Mouse (Mus musculus) myocyte (in vitro differentiated cells): ENCODE results near the gene Mrpl2. TPM values are rescaled to one million over a fixed set of nuclear protein-coding genes. Genes with fewer than 3 reads are reported as not detected.

ENCODE experiments used
- H3K27me3 ChIP-seq: one replicate; pipeline ENCODE4 v1.6.1; 2011; ENCODE audit not compliant: control insufficient read depth, insufficient read depth, insufficient read length
- H3K36me3 ChIP-seq: one replicate; pipeline ENCODE4 v1.6.1; 2011; ENCODE audit not compliant: control insufficient read depth, insufficient read depth
- H3K4me2 ChIP-seq: one replicate; pipeline ENCODE4 v1.6.1; 2011; ENCODE audit warnings: low read depth, control low read depth
- H3K4me3 ChIP-seq: one replicate; pipeline ENCODE4 v1.5.1; 2011; ENCODE audit warnings: mild to moderate bottlenecking, control low read depth, moderate library complexity
- H3K79me2 ChIP-seq: one replicate; pipeline ENCODE4 v1.6.1; 2011; ENCODE audit not compliant: control insufficient read depth, insufficient read depth
- H3ac ChIP-seq: one replicate; pipeline ENCODE4 v1.6.1; 2011; ENCODE audit not compliant: control insufficient read depth, insufficient read length
- CEBPB ChIP-seq: IDR thresholded peaks from 2 replicates; pipeline ENCODE4 v1.6.1; 2011; ENCODE audit warnings: mild to moderate bottlenecking, moderate library complexity; ENCODE audit not compliant: poor library complexity, insufficient read depth, severe bottlenecking
- E2F4 ChIP-seq: IDR thresholded peaks from one replicate; pipeline ENCODE4 v1.6.1; 2011; ENCODE audit warnings: mild to moderate bottlenecking, control low read depth, moderate library complexity; ENCODE audit not compliant: insufficient read depth
- MAX ChIP-seq: IDR thresholded peaks from one replicate; pipeline ENCODE4 v1.6.1; 2011; ENCODE audit warnings: low read depth, mild to moderate bottlenecking, control low read depth
- MYOD1 ChIP-seq, 3 experiments: IDR thresholded peaks; one replicate each; pipeline ENCODE4 v1.6.1; 2011; ENCODE audit warnings: control low read depth in 2 of 3, low read depth in 2 of 3, mild to moderate bottlenecking in 2 of 3, moderate library complexity in 1 of 3; ENCODE audit not compliant: insufficient read length in 2 of 3, control insufficient read depth in 1 of 3
- MYOG ChIP-seq, 3 experiments: IDR thresholded peaks; one replicate each; pipeline ENCODE4 v1.6.1; 2011; ENCODE audit warnings: control low read depth in 2 of 3, low read depth in 2 of 3, mild to moderate bottlenecking in 2 of 3; ENCODE audit not compliant: insufficient read length in 2 of 3, control insufficient read depth in 1 of 3, insufficient read depth in 1 of 3
- POLR2A ChIP-seq: IDR thresholded peaks from one replicate; pipeline ENCODE4 v1.6.1; 2011; ENCODE audit warnings: low read depth, mild to moderate bottlenecking, control low read depth, moderate library complexity; ENCODE audit not compliant: insufficient read length
- POLR2AphosphoS2 ChIP-seq: IDR thresholded peaks from one replicate; pipeline ENCODE4 v1.6.1; 2011; ENCODE audit warnings: low read depth, control low read depth; ENCODE audit not compliant: insufficient read length
- REST ChIP-seq: IDR thresholded peaks from one replicate; pipeline ENCODE4 v1.6.1; 2011; ENCODE audit warnings: mild to moderate bottlenecking, control low read depth, moderate library complexity; ENCODE audit not compliant: insufficient read depth, insufficient read length
- SRF ChIP-seq: IDR thresholded peaks from one replicate; pipeline ENCODE4 v1.6.1; 2011; ENCODE audit warnings: low read depth; ENCODE audit not compliant: control insufficient read depth, insufficient read length
- TCF12 ChIP-seq: IDR thresholded peaks from one replicate; pipeline ENCODE4 v1.6.1; 2011; ENCODE audit warnings: mild to moderate bottlenecking, control low read depth; ENCODE audit not compliant: poor library complexity, insufficient read depth, severe bottlenecking
- TCF3 ChIP-seq: IDR thresholded peaks from one replicate; pipeline ENCODE4 v1.6.1; 2011; ENCODE audit warnings: low read depth, control low read depth; ENCODE audit not compliant: insufficient read length
- USF1 ChIP-seq: IDR thresholded peaks from one replicate; pipeline ENCODE4 v1.6.1; 2011; ENCODE audit warnings: low read depth, mild to moderate bottlenecking, control low read depth, moderate library complexity
- polyA plus RNA-seq: library from polyadenylated mRNA; unstranded; fragments of >200 nt; fragmentation: generic; extraction: Trizol; gene quantifications from one replicate; pipeline ENCODE4 v1.2.1, GENCODE M21; 2012; ENCODE audit warnings: missing spikeins

The Mrpl2 gene
- polyA plus RNA-seq, 1 experiment, result 248 TPM

DNA sequence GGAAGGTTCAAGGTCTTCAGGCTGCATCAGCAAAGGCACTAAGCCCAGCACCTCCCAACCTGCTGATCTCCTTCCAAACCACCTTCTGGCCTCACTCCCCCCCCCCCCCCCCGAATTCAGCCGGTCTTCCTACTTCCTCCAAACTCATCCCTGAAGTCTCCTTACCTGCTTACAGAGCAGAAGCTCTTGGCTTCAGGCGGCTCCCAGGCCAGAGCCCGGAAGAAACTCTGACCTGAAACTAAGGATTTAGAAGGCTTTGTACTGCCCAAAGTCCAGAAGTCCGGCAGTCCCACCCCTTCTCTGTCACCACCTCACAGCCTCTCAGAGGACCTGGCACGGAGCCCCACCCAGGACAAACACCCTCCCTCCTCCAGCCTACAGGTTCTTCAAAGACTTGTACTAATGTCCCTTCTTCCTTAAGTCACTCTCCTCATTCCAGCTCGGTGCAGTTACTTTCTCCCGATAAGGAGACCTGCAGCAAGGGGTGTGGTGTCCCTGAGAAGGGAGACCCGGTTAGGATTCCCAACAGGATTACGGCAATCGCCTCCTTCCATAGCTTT lies 1.0 kb upstream of the Mrpl2 start:
- peak overlapping the region; percentile 78 for H3K4me3 ChIP-seq
- H3K36me3 ChIP-seq, result peaks cover 9% of the 10 kb centered on the region
- peak overlapping the region; percentile 98 for H3K4me2 ChIP-seq
- peak overlapping the region; percentile 20 for H3ac ChIP-seq
- TF ChIP-seq POLR2AphosphoS2 (no peak), MYOD1 (IDR thresholded peaks at IDR 0.05; ENCODE audit: control insufficient read depth in 1 of 3, insufficient read length in 2 of 3, low read depth in 2 of 3) (no peak), TCF3 (no peak), E2F4 (no peak), TCF12 (no peak), MAX (no peak), POLR2A (no peak), USF1 (no peak), REST (no peak), CEBPB (no peak), MYOG (IDR thresholded peaks at IDR 0.05; ENCODE audit: control insufficient read depth in 1 of 3, insufficient read depth in 1 of 3, insufficient read length in 2 of 3, low read depth in 2 of 3) (no peak), SRF (no peak)
- H3K79me2 ChIP-seq, result peaks cover 12% of the 10 kb centered on the region
- no peaks in the 10 kb centered on the region for H3K27me3 ChIP-seq

DNA sequence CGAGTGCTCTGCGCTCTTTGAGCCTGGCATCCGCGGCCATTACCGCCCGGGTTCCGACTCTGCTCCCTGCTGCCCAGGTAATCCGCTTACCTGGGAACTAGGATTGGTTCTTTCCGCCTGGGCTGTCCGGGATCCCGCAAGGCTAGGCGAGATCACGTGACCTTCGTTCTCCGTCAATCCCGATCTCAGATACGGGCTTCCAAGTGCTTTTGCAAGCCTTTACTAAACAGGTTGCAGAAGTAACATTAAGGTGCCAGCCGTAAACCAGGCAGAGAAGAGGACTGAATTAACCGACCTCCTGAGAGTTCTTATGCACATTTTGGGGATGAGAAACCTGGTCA lies 263 bp downstream of the Mrpl2 start:
- no peaks in the 10 kb centered on the region for H3K27me3 ChIP-seq
- peaks cover 12% of the 10 kb centered on the region for H3K79me2 ChIP-seq
- peak overlapping the region; percentile 20 for H3ac ChIP-seq
- H3K36me3 ChIP-seq, result peaks cover 5% of the 10 kb centered on the region
- TF ChIP-seq CEBPB, result no peak
- peak; percentile 93 for TF ChIP-seq USF1
- peak overlapping the region; percentile 96 for H3K4me2 ChIP-seq
- H3K4me3 ChIP-seq, result peak overlapping the region; percentile 78

- Histone ChIP-seq H3K36me3 (peaks cover 5% of the 10 kb centered on the region), H3K4me2 (peak overlapping the region; percentile 96), H3K4me3 (peak overlapping the region; percentile 78), H3K79me2 (peaks cover 12% of the 10 kb centered on the region), H3K27me3 (no peaks in the 10 kb centered on the region), H3ac (no peak overlapping the region)
- no peak for TF ChIP-seq CEBPB
- TF ChIP-seq POLR2AphosphoS2, result no peak
- no peak for TF ChIP-seq E2F4
- no peak for TF ChIP-seq TCF3
- TF ChIP-seq POLR2A, result no peak
- no peak for TF ChIP-seq MYOD1 (IDR thresholded peaks at IDR 0.05; ENCODE audit: control insufficient read depth in 1 of 3, insufficient read length in 2 of 3, low read depth in 2 of 3)
- TF ChIP-seq MAX, result no peak
- TF ChIP-seq SRF, result no peak
- TF ChIP-seq USF1, result no peak
- no peak for TF ChIP-seq TCF12
- TF ChIP-seq REST, result no peak
- no peak for TF ChIP-seq MYOG (IDR thresholded peaks at IDR 0.05; ENCODE audit: control insufficient read depth in 1 of 3, insufficient read depth in 1 of 3, insufficient read length in 2 of 3, low read depth in 2 of 3)
Observed at GRCm38 (mm10) chr17:46647279-46647678, 1.2 kb downstream of the Mrpl2 start.

- Histone ChIP-seq H3ac (no peak overlapping the region), H3K4me3 (no peak overlapping the region), H3K4me2 (no peak overlapping the region), H3K79me2 (peaks cover 12% of the 10 kb centered on the region), H3K36me3 (peaks cover 5% of the 10 kb centered on the region), H3K27me3 (no peaks in the 10 kb centered on the region)
- TF ChIP-seq CEBPB, result no peak
- TF ChIP-seq E2F4, result no peak
- TF ChIP-seq POLR2AphosphoS2, result no peak
- TF ChIP-seq REST, result no peak
- no peak for TF ChIP-seq MYOD1 (IDR thresholded peaks at IDR 0.05; ENCODE audit: control insufficient read depth in 1 of 3, insufficient read length in 2 of 3, low read depth in 2 of 3)
- TF ChIP-seq TCF12, result no peak
- no peak for TF ChIP-seq TCF3
- no peak for TF ChIP-seq MAX
- no peak for TF ChIP-seq SRF
Observed at GRCm38 (mm10) chr17:46648436-46648835, 2.4 kb downstream of the Mrpl2 start.

GRCm38 (mm10) chr17:46649811-46650210 lies 3.8 kb downstream of the Mrpl2 start:
- peak overlapping the region; percentile 38 for H3K4me3 ChIP-seq
- H3K79me2 ChIP-seq, result peaks cover 12% of the 10 kb centered on the region
- no peak for TF ChIP-seq MAX
- no peak for TF ChIP-seq CEBPB
- TF ChIP-seq E2F4, result no peak
- no peak for TF ChIP-seq REST
- TF ChIP-seq USF1, result no peak
- TF ChIP-seq POLR2A, result no peak
- TF ChIP-seq POLR2AphosphoS2, result no peak
- TF ChIP-seq SRF, result no peak
- no peak for TF ChIP-seq TCF3
- TF ChIP-seq MYOD1 (IDR thresholded peaks at IDR 0.05; ENCODE audit: control insufficient read depth in 1 of 3, insufficient read length in 2 of 3, low read depth in 2 of 3), result no peak
- no peak for TF ChIP-seq MYOG (IDR thresholded peaks at IDR 0.05; ENCODE audit: control insufficient read depth in 1 of 3, insufficient read depth in 1 of 3, insufficient read length in 2 of 3, low read depth in 2 of 3)
- TF ChIP-seq TCF12, result no peak
- peak overlapping the region; percentile 87 for H3K4me2 ChIP-seq
- H3K36me3 ChIP-seq, result peaks cover 5% of the 10 kb centered on the region
- no peaks in the 10 kb centered on the region for H3K27me3 ChIP-seq
- peak overlapping the region; percentile 16 for H3ac ChIP-seq
